Comparison of ENCODE assay signal across 11 mouse cellular contexts in the genomic region with DNA sequence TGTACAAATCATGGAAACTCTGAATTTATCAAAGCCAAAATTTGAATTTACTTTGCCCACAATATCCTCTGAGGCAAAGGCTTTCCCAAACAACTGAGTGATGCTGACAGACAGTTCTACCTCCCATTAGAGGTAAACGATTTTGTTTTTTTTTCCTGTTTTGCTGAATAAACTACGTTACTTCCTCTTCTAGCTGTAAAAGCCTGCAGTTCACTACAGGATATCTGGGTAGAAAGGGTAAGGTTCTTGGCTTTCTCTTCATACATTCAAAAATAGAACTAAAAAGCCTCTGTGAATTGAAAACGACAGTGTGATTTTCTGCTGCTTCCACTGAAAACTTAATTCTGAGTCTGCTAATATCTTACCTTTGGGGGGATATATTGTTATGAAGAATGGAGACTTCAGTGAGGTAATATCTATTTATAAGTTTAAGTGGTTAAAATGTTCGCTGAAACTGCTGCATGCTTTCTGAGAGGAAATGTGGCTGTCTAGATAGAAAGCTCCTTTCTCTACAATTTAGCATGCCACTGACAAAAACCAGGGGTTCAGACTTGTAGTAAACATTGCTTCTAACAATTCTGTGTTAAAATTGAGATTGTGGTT. TPM values are rescaled to one million over a fixed set of nuclear protein-coding genes. Genes with fewer than 3 reads are reported as not detected.
DNase-seq lines count a peak whose midpoint lies in the region; ATAC-seq and TF ChIP-seq lines count a peak whose summit lies in the region.
"Had no signal": no experiment of that assay in that cellular context is flagged by ENCODE, and none has a peak within 500 bp of the region (broad histone marks: within the 10 kb centered on the region; RNA-seq: fewer than 3 reads in every experiment).

No protein-coding gene starts in this region.

- peak overlapping the region; percentile 23; the same call in 1 of the 2 replicates for H3K4me2 ChIP-seq in liver, postnatal 0 days (ENCODE audit: low read depth, low read length)
- H3K4me2 ChIP-seq: neural tube, embryonic 13.5 days had no signal

- H3K9ac ChIP-seq in liver, postnatal 0 days (replicated peaks) = 0 out of 2 replicates have a peak overlapping the region, but pooled peaks have one; percentile 16
- H3K9ac ChIP-seq: neural tube, embryonic 13.5 days had no signal

- 34% methylated on average over 4 of the region's 4 CpGs for WGBS in liver, postnatal 0 days (ENCODE audit: insufficient replicate concordance)

- no peaks in the 10 kb centered on the region for H3K9me3 ChIP-seq in liver, postnatal 0 days (ENCODE audit: low read length)
- H3K9me3 ChIP-seq: neural tube, embryonic 13.5 days had no signal

- no peaks in the 10 kb centered on the region for H3K4me1 ChIP-seq in liver, postnatal 0 days (ENCODE audit: insufficient read depth)
- H3K4me1 ChIP-seq: neural tube, embryonic 13.5 days had no signal

- ATAC-seq in liver, postnatal 0 days = no peak
- ATAC-seq: intestine, postnatal 0 days had no signal

- 0 out of 2 replicates have a peak overlapping the region, but pooled peaks have one; percentile 18 for H3K27ac ChIP-seq in layer of hippocampus, adult 2 months
- H3K27ac ChIP-seq in liver, postnatal 0 days (ENCODE audit: low read depth) = peak overlapping the region; percentile 55
- H3K27ac ChIP-seq: left cerebral cortex, adult 2 months; neural tube, embryonic 13.5 days had no signal

- H3K4me3 ChIP-seq in layer of hippocampus, adult 2 months = no peak overlapping the region
- peak overlapping the region; percentile 1; the same call in 1 of the 2 replicates for H3K4me3 ChIP-seq in liver, postnatal 0 days (ENCODE audit: low read depth, low read length)
- H3K4me3 ChIP-seq: left cerebral cortex, adult 2 months; neural tube, embryonic 13.5 days had no signal

- no peaks in the 10 kb centered on the region for H3K36me3 ChIP-seq in liver, postnatal 0 days (replicated peaks; ENCODE audit: insufficient read depth, low read length)
- H3K36me3 ChIP-seq: neural tube, embryonic 13.5 days had no signal

- no peaks in the 10 kb centered on the region for H3K27me3 ChIP-seq in liver, postnatal 0 days (ENCODE audit: insufficient read depth, low read length)
- H3K27me3 ChIP-seq: neural tube, embryonic 13.5 days had no signal

- no peak for TF ChIP-seq CTCF in layer of hippocampus, adult 2 months (conservative IDR thresholded peaks at IDR 0.05)
- no peak for TF ChIP-seq CTCF in liver, postnatal 0 days (IDR thresholded peaks at IDR 0.05; ENCODE audit: low read depth)

- TF ChIP-seq EP300 in liver, postnatal 0 days (IDR thresholded peaks at IDR 0.05; ENCODE audit: low read depth) = no peak

- no peak for DNase-seq in layer of hippocampus, adult 2 months (ENCODE audit: low spot score in 2 of 2)
- no peak for DNase-seq in layer of hippocampus, adult 9-10 months (ENCODE audit: low spot score)
- DNase-seq in CD4-positive, CD25-positive, alpha-beta regulatory T cell, adult 2 months (ENCODE audit: low read depth, low spot score) = peak; percentile 37
- peak; percentile 0 for DNase-seq in brain, adult 2 months (ENCODE audit: low read depth, low spot score)
- no peak for DNase-seq in liver, postnatal 0 days
- DNase-seq in cerebellum, adult 9-11 months = no peak
- no peak for DNase-seq in adrenal gland, postnatal 4 days (ENCODE audit: low spot score in 2 of 2)
- DNase-seq: gastrocnemius, postnatal 14 days had no signal

RNA-seq across cellular contexts. Expression of a gene that starts 0.8 kb away (rescaled TPM):
- under 1 TPM; 0.23 to 0.66 TPM for total RNA-seq in layer of hippocampus, adult 2 months (2021)
- 0.70 and 1.00 TPM in 2 replicates for polyA plus RNA-seq in liver, postnatal 0 days (2015; fragmentation: Nextera tagmentation; extraction: Ambion mirVana)
- 1 to 10 TPM; 1.8 to 2.0 TPM for total RNA-seq in adrenal gland, postnatal 4 days (2021)

Comparison
In these comparisons a context has a peak if more than half of its experiments do, and no peak if none do; other contexts are left out.
1. DNase-seq: peak in CD4-positive, CD25-positive, alpha-beta regulatory T cell, adult 2 months (single experiment) and brain, adult 2 months (single experiment); none in layer of hippocampus, adult 2 months (0 of 2), layer of hippocampus, adult 9-10 months (single experiment), liver, postnatal 0 days (single experiment), cerebellum, adult 9-11 months (single experiment) and adrenal gland, postnatal 4 days (0 of 2).